11 mouse cellular contexts compared by ENCODE assay signal in the genomic region with DNA sequence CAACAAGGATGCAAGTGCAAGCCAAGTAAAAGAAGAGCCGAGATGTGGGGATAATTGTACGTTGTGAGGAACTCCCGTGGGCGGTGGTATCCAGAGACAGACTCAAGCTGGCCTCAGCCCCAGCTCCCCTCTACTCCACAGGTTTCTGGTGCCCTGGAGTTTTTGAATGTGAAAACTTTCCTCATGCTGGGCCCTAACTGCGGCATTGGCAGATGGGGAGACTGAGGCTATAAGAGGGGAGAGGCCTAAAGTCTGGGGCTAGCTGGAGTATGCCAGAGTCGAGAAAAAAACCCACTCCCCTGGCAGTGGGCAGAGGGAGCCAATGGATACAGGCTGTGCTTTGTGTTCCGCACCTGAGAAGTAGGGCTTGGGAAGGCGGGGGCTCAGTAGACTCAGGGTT. TPM values are rescaled to one million over a fixed set of nuclear protein-coding genes. Genes with fewer than 3 reads are reported as not detected.
A peak's percentile ranks its signal among the peaks of the same experiment; 100 is the strongest.
DNase-seq lines count a peak whose midpoint lies in the region; ATAC-seq and TF ChIP-seq lines count a peak whose summit lies in the region.
"Had no signal": no experiment of that assay in that cellular context is flagged by ENCODE, and none has a peak within 500 bp of the region (broad histone marks: within the 10 kb centered on the region; RNA-seq: fewer than 3 reads in every experiment).

No protein-coding gene starts in this region.

- no peak for ATAC-seq in kidney, embryonic 16.5 days (ENCODE audit: low FRiP score, low TSS enrichment)
- ATAC-seq in hindbrain, embryonic 12.5 days (ENCODE audit: low FRiP score) = no peak
- no peak for ATAC-seq in limb, embryonic 11.5 days (ENCODE audit: insufficient number of reproducible peaks, low FRiP score, low TSS enrichment, low read depth)
- ATAC-seq in midbrain, postnatal 0 days (ENCODE audit: low FRiP score) = no peak

- no peak for DNase-seq in kidney, adult 2 months
- DNase-seq in limb, embryonic 11.5 days (ENCODE audit: low spot score) = no peak
- no peak for DNase-seq in midbrain, postnatal 0 days (ENCODE audit: low spot score)
- DNase-seq in adrenal gland, postnatal 14 days = no peak
- DNase-seq in embryo, embryonic 10 days (ENCODE audit: low spot score) = no peak
- DNase-seq: layer of hippocampus, adult 9-11 months; right cerebral cortex, postnatal 14 days; thymus, postnatal 25 days had no signal

- H3K9ac ChIP-seq in kidney, embryonic 16.5 days (replicated peaks; ENCODE audit: low read length) = peak overlapping the region; percentile 87; the same call in 1 of the 2 replicates
- no peak overlapping the region for H3K9ac ChIP-seq in hindbrain, embryonic 12.5 days
- no peak overlapping the region for H3K9ac ChIP-seq in limb, embryonic 11.5 days (ENCODE audit: low read length)
- H3K9ac ChIP-seq in midbrain, postnatal 0 days (replicated peaks; ENCODE audit: low read length, poor library complexity, severe bottlenecking) = no peak overlapping the region

- 75% methylated on average over 8 of the region's 8 CpGs for WGBS in kidney, embryonic 16.5 days
- 83% methylated on average over 8 of the region's 8 CpGs for WGBS in kidney, adult 2 months
- WGBS in hindbrain, embryonic 12.5 days = 81% methylated on average over 8 of the region's 8 CpGs
- WGBS in limb, embryonic 11.5 days = 83% methylated on average over 8 of the region's 8 CpGs
- WGBS in midbrain, postnatal 0 days = 81% methylated on average over 8 of the region's 8 CpGs

- peaks cover 13% of the 10 kb centered on the region for H3K36me3 ChIP-seq in kidney, embryonic 16.5 days (ENCODE audit: insufficient read depth, low read length)
- 0 out of 2 replicates have a peak, but pooled peaks cover 2% of the 10 kb centered on the region for H3K36me3 ChIP-seq in kidney, adult 2 months (ENCODE audit: control insufficient read depth, insufficient read depth, low read length)
- peaks cover 14% of the 10 kb centered on the region for H3K36me3 ChIP-seq in hindbrain, embryonic 12.5 days
- 0 out of 2 replicates have a peak, but pooled peaks cover 6% of the 10 kb centered on the region for H3K36me3 ChIP-seq in limb, embryonic 11.5 days (ENCODE audit: control insufficient read depth, insufficient read depth, low read length)
- 0 out of 2 replicates have a peak, but pooled peaks cover 4% of the 10 kb centered on the region for H3K36me3 ChIP-seq in midbrain, postnatal 0 days (ENCODE audit: insufficient read depth, low read length)

- H3K27ac ChIP-seq in kidney, embryonic 16.5 days (ENCODE audit: low read length) = no peak overlapping the region
- no peak overlapping the region for H3K27ac ChIP-seq in kidney, adult 2 months (ENCODE audit: insufficient read depth, low read depth, low read length)
- no peak overlapping the region for H3K27ac ChIP-seq in hindbrain, embryonic 12.5 days
- H3K27ac ChIP-seq in limb, embryonic 11.5 days (replicated peaks; ENCODE audit: low read depth, low read length) = no peak overlapping the region
- H3K27ac ChIP-seq in midbrain, postnatal 0 days (ENCODE audit: low read depth, low read length) = no peak overlapping the region

- H3K4me3 ChIP-seq in kidney, embryonic 16.5 days (ENCODE audit: low read length) = peak overlapping the region; percentile 83
- H3K4me3 ChIP-seq in kidney, adult 2 months (ENCODE audit: insufficient read depth, low read depth, low read length) = no peak overlapping the region
- no peak overlapping the region for H3K4me3 ChIP-seq in hindbrain, embryonic 12.5 days
- H3K4me3 ChIP-seq in limb, embryonic 11.5 days (ENCODE audit: low read depth, low read length) = 0 out of 2 replicates have a peak overlapping the region, but pooled peaks have one; percentile 73
- H3K4me3 ChIP-seq in midbrain, postnatal 0 days (ENCODE audit: low read depth, low read length) = no peak overlapping the region

- no peak for TF ChIP-seq CTCF in kidney, adult 2 months (conservative IDR thresholded peaks at IDR 0.05; ENCODE audit: insufficient read depth, insufficient read length, low read depth, low read length)
- no peak for TF ChIP-seq CTCF in midbrain, postnatal 0 days (IDR thresholded peaks at IDR 0.05)

- peaks cover 38% of the 10 kb centered on the region for H3K4me1 ChIP-seq in kidney, embryonic 16.5 days (ENCODE audit: insufficient read depth, low read length)
- peaks cover 15% of the 10 kb centered on the region; the same call in 1 of the 2 replicates for H3K4me1 ChIP-seq in kidney, adult 2 months (ENCODE audit: control insufficient read depth, insufficient read depth, low read length)
- H3K4me1 ChIP-seq in hindbrain, embryonic 12.5 days = peaks cover 36% of the 10 kb centered on the region
- peaks cover 18% of the 10 kb centered on the region for H3K4me1 ChIP-seq in limb, embryonic 11.5 days (ENCODE audit: control insufficient read depth, insufficient read depth, low read length)
- H3K4me1 ChIP-seq in midbrain, postnatal 0 days (ENCODE audit: insufficient read depth, low read length) = peaks cover 17% of the 10 kb centered on the region; the same call in 1 of the 2 replicates

- no peak for TF ChIP-seq POLR2A in kidney, adult 2 months (IDR thresholded peaks at IDR 0.05; ENCODE audit: low read depth, low read length)

- no peaks in the 10 kb centered on the region for H3K27me3 ChIP-seq in kidney, embryonic 16.5 days (ENCODE audit: insufficient read depth, low read length)
- no peaks in the 10 kb centered on the region for H3K27me3 ChIP-seq in kidney, adult 2 months (replicated peaks; ENCODE audit: control insufficient read depth, insufficient read depth, low read length)
- no peaks in the 10 kb centered on the region for H3K27me3 ChIP-seq in hindbrain, embryonic 12.5 days
- H3K27me3 ChIP-seq in limb, embryonic 11.5 days (ENCODE audit: control insufficient read depth, insufficient read depth, low read length) = no peaks in the 10 kb centered on the region
- H3K27me3 ChIP-seq in midbrain, postnatal 0 days (ENCODE audit: insufficient read depth, low read length) = no peaks in the 10 kb centered on the region

- no peaks in the 10 kb centered on the region for H3K9me3 ChIP-seq in kidney, embryonic 16.5 days (ENCODE audit: low read length)
- H3K9me3 ChIP-seq in hindbrain, embryonic 12.5 days (replicated peaks) = no peaks in the 10 kb centered on the region
- H3K9me3 ChIP-seq in limb, embryonic 11.5 days (ENCODE audit: control insufficient read depth, low read length) = no peaks in the 10 kb centered on the region
- no peaks in the 10 kb centered on the region for H3K9me3 ChIP-seq in midbrain, postnatal 0 days (ENCODE audit: low read length)

- peak overlapping the region; percentile 88; the same call in 1 of the 2 replicates for H3K4me2 ChIP-seq in kidney, embryonic 16.5 days (replicated peaks; ENCODE audit: low read depth, low read length)
- H3K4me2 ChIP-seq in hindbrain, embryonic 12.5 days (replicated peaks) = peak overlapping the region; percentile 95
- no peak overlapping the region for H3K4me2 ChIP-seq in limb, embryonic 11.5 days (ENCODE audit: low read depth, severe bottlenecking)
- peak overlapping the region; percentile 97 for H3K4me2 ChIP-seq in midbrain, postnatal 0 days (ENCODE audit: low read depth, low read length, poor library complexity, severe bottlenecking)

RNA-seq across cellular contexts. Expression of gene Yjefn3, which starts 1.6 kb away (rescaled TPM):
- 3.1 and 5.0 TPM in 2 replicates for polyA plus RNA-seq in kidney, embryonic 16.5 days (2015; fragmentation: Nextera tagmentation; extraction: Ambion mirVana)
- 3.9 and 5.6 TPM in 2 replicates for polyA plus RNA-seq in kidney, adult 2 months (2012; rRNA removed)
- 10.1 and 12.4 TPM in 2 replicates for polyA plus RNA-seq in hindbrain, embryonic 12.5 days (2016; fragmentation: Nextera tagmentation; extraction: Ambion mirVana)
- polyA plus RNA-seq in limb, embryonic 11.5 days (2014; fragmentation: Nextera tagmentation; extraction: Ambion mirVana) = 2.5 and 4.3 TPM in 2 replicates
- total RNA-seq in midbrain, postnatal 0 days (2014; rRNA removed) = 7.6 and 8.0 TPM in 2 replicates
- 13.4 and 15.4 TPM in 2 replicates for polyA plus RNA-seq in midbrain, postnatal 0 days (2015; fragmentation: Nextera tagmentation; extraction: Ambion mirVana)
- total RNA-seq in adrenal gland, postnatal 14 days (2021) = 5.7 and 6.7 TPM in 2 replicates
- total RNA-seq: megakaryocyte-erythroid progenitor cell, adult 5-6 weeks had no signal

RNA-seq across cellular contexts. Expression of gene Ndufa13, which starts 1.7 kb away (rescaled TPM):
- polyA plus RNA-seq in kidney, embryonic 16.5 days (2015; fragmentation: Nextera tagmentation; extraction: Ambion mirVana) = 197 and 199 TPM in 2 replicates
- polyA plus RNA-seq in kidney, adult 2 months (2012; rRNA removed) = 283 and 372 TPM in 2 replicates
- polyA plus RNA-seq in hindbrain, embryonic 12.5 days (2016; fragmentation: Nextera tagmentation; extraction: Ambion mirVana) = 160 and 167 TPM in 2 replicates
- polyA plus RNA-seq in limb, embryonic 11.5 days (2014; fragmentation: Nextera tagmentation; extraction: Ambion mirVana) = 164 and 168 TPM in 2 replicates
- total RNA-seq in midbrain, postnatal 0 days (2014; rRNA removed) = 55.6 and 86.8 TPM in 2 replicates
- polyA plus RNA-seq in midbrain, postnatal 0 days (2015; fragmentation: Nextera tagmentation; extraction: Ambion mirVana) = 239 and 243 TPM in 2 replicates
- total RNA-seq in adrenal gland, postnatal 14 days (2021) = 239 and 250 TPM in 2 replicates

RNA-seq across cellular contexts. Expression of gene Tssk6, which starts 2.1 kb away (rescaled TPM):
- 3.8 and 3.9 TPM in 2 replicates for polyA plus RNA-seq in kidney, embryonic 16.5 days (2015; fragmentation: Nextera tagmentation; extraction: Ambion mirVana)
- 1.3 and 1.5 TPM in 2 replicates for polyA plus RNA-seq in kidney, adult 2 months (2012; rRNA removed)
- 4.1 and 4.7 TPM in 2 replicates for polyA plus RNA-seq in hindbrain, embryonic 12.5 days (2016; fragmentation: Nextera tagmentation; extraction: Ambion mirVana)
- polyA plus RNA-seq in limb, embryonic 11.5 days (2014; fragmentation: Nextera tagmentation; extraction: Ambion mirVana) = 4.4 and 4.9 TPM in 2 replicates
- total RNA-seq in midbrain, postnatal 0 days (2014; rRNA removed) = not detected in 2 replicates
- polyA plus RNA-seq in midbrain, postnatal 0 days (2015; fragmentation: Nextera tagmentation; extraction: Ambion mirVana) = 4.4 and 4.6 TPM in 2 replicates
- total RNA-seq in adrenal gland, postnatal 14 days (2021) = 0.83 and 0.85 TPM in 2 replicates
- total RNA-seq: megakaryocyte-erythroid progenitor cell, adult 5-6 weeks had no signal

RNA-seq across cellular contexts. Expression of gene Cilp2, which starts 16.6 kb away (rescaled TPM):
- 0.94 and 0.99 TPM in 2 replicates for polyA plus RNA-seq in kidney, embryonic 16.5 days (2015; fragmentation: Nextera tagmentation; extraction: Ambion mirVana)
- polyA plus RNA-seq in kidney, adult 2 months (2012; rRNA removed) = 0.11 and 0.16 TPM in 2 replicates
- polyA plus RNA-seq in hindbrain, embryonic 12.5 days (2016; fragmentation: Nextera tagmentation; extraction: Ambion mirVana) = 1.2 and 1.5 TPM in 2 replicates
- polyA plus RNA-seq in limb, embryonic 11.5 days (2014; fragmentation: Nextera tagmentation; extraction: Ambion mirVana) = 0.28 and 0.35 TPM in 2 replicates
- total RNA-seq in midbrain, postnatal 0 days (2014; rRNA removed) = 12.0 and 14.9 TPM in 2 replicates
- 7.5 and 8.0 TPM in 2 replicates for polyA plus RNA-seq in midbrain, postnatal 0 days (2015; fragmentation: Nextera tagmentation; extraction: Ambion mirVana)
- 0.07 and 0.15 TPM in 2 replicates for total RNA-seq in adrenal gland, postnatal 14 days (2021)
- total RNA-seq: megakaryocyte-erythroid progenitor cell, adult 5-6 weeks had no signal

Comparison
In these comparisons a context has a peak if more than half of its experiments do, and no peak if none do; other contexts are left out.
1. H3K4me3 ChIP-seq: peak in kidney, embryonic 16.5 days (single experiment) and limb, embryonic 11.5 days (single experiment); none in kidney, adult 2 months (single experiment), hindbrain, embryonic 12.5 days (single experiment) and midbrain, postnatal 0 days (single experiment).